Mouse (Mus musculus): Measurements from ENCODE around the gene Foxb2.

- TF ChIP-seq CTCF (IDR thresholded peaks at IDR 0.05; ENCODE audit: control insufficient read depth, insufficient read depth, low read length) = no peak
- no peak for TF ChIP-seq POLR2A (IDR thresholded peaks at IDR 0.05; ENCODE audit: borderline replicate concordance, control insufficient read depth, low read depth, low read length)
Observed at GRCm38 (mm10) chr19:16841001-16841400, 32.6 kb downstream of the Foxb2 start.
